Mouse (Mus musculus): ENCODE measurements at regions not wholly inside any gene's neighbourhood (a gene's known extent, or its start where the extent isn't known, plus 50 kb on each side); places are given as distances from the start of the nearest gene placed in this dataset.

DNA sequence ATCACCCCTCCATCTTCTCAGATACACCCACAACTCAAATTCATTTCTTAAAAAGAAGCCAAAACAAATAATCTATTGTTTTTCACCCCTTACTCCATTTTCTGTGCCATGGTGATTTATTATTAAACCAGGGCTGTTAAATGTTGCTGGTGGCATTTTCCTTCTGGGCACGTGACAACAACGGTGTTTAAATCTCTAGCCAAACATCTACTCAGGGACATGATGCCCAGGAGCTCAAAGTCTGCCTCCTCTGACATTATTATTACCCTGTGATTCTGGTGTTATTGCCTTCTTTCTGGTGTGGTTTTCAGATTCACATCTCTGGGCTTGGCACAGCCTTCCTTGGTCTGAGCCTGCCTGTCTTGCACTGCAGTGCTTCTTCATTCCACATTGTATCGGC is 253.5 kb upstream of the Camk1g start:
- DNase-seq: no peak
- 90% methylated on average over 3 of the region's 3 CpGs for WGBS
- no peak for TF ChIP-seq POLR2A (IDR thresholded peaks at IDR 0.05; ENCODE audit: borderline replicate concordance, insufficient read depth, low read length)
- TF ChIP-seq CTCF (IDR thresholded peaks at IDR 0.05; ENCODE audit: borderline replicate concordance, insufficient read depth, low read depth, low read length): no peak

DNA sequence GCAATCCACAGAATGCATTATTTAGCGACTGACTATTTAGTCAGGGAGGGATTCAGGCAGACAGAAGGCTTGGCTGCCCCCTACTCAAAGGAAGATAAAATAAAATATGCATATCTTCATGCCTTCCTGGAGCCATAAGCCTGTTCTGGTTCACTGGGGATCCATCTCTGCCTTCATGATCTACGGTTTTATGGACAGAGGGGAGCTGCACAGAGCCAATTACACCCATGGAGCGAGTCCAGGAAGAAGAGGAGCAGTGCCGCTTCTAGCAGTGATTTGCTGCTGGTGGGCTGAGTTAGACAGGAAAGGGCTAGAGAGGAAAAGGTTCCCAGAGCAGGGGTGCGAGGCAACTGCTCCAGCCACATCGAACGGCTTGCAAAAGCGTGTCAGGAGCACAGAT is 248.2 kb upstream of the Camk1g start:
- WGBS: 56% methylated on average over 8 of the region's 8 CpGs
- H3K27ac ChIP-seq (ENCODE audit: insufficient read depth, low read length): no peak overlapping the region
- no peak overlapping the region for H3K4me3 ChIP-seq (replicated peaks; ENCODE audit: insufficient read depth, low read depth, low read length)
- H3K27me3 ChIP-seq (ENCODE audit: control insufficient read depth, insufficient read depth, low read length): no peaks in the 10 kb centered on the region
- no peaks in the 10 kb centered on the region for H3K4me1 ChIP-seq (ENCODE audit: control insufficient read depth, insufficient read depth, low read length)
- TF ChIP-seq POLR2A (IDR thresholded peaks at IDR 0.05; ENCODE audit: borderline replicate concordance, insufficient read depth, low read length) (no peak), CTCF (IDR thresholded peaks at IDR 0.05; ENCODE audit: borderline replicate concordance, insufficient read depth, low read depth, low read length) (no peak)
- no peak for DNase-seq

More for the DNA sequence above, 253.5 kb upstream of the Camk1g start:
- Histone ChIP-seq H3K27ac (ENCODE audit: insufficient read depth, low read length) (no peak overlapping the region), H3K4me3 (replicated peaks; ENCODE audit: insufficient read depth, low read depth, low read length) (no peak overlapping the region), H3K27me3 (ENCODE audit: control insufficient read depth, insufficient read depth, low read length) (no peaks in the 10 kb centered on the region), H3K4me1 (ENCODE audit: control insufficient read depth, insufficient read depth, low read length) (no peaks in the 10 kb centered on the region; the same call in 1 of the 2 replicates)

DNA sequence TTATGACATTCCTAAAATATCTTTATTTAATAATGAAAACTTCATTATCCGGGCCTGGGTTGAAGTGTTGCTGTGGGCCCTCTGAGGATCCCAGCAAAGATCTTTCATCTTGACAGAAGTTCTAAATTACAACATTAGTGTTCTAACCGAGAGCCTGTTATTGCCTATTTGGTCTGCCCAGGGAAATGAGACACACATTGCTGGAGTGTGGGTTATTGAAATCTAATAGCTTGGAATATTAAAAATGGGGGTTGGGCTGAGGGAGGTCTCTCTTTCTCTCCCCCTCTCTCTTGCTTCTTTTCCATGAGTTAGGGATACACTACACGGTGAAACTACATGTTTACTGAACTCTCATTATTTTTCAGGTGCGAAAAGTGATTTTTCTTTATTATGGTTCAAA is 240.4 kb upstream of the Camk1g start:
- 87% methylated on average over 4 of the region's 4 CpGs for WGBS
- DNase-seq: no peak
- TF ChIP-seq POLR2A (IDR thresholded peaks at IDR 0.05; ENCODE audit: borderline replicate concordance, insufficient read depth, low read length) (no peak), CTCF (IDR thresholded peaks at IDR 0.05; ENCODE audit: borderline replicate concordance, insufficient read depth, low read depth, low read length) (no peak)
- Histone ChIP-seq H3K27me3 (ENCODE audit: control insufficient read depth, insufficient read depth, low read length) (no peaks in the 10 kb centered on the region), H3K27ac (ENCODE audit: insufficient read depth, low read length) (no peak overlapping the region), H3K4me1 (ENCODE audit: control insufficient read depth, insufficient read depth, low read length) (no peaks in the 10 kb centered on the region), H3K4me3 (replicated peaks; ENCODE audit: insufficient read depth, low read depth, low read length) (no peak overlapping the region)

DNA sequence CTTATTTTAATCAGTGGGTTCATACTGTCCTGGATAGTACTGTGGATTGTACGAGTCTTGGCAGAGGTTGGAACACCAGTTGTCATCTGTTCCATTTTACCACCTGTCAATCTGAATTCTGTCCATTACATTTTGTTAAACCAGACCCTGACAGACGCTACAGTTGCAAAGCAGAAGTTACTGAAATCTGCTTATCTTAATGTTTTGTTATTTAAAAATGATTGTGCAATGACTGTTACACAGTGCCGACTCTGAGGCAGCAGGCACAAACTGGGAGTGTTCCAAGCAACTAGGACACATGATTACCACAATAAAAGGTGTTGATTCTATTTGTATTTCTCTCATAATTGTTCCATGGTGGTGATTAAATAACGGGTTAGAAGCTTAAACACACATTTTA is 229.8 kb upstream of the Camk1g start:
- Histone ChIP-seq H3K27me3 (ENCODE audit: control insufficient read depth, insufficient read depth, low read length) (no peaks in the 10 kb centered on the region), H3K4me3 (replicated peaks; ENCODE audit: insufficient read depth, low read depth, low read length) (no peak overlapping the region), H3K4me1 (ENCODE audit: control insufficient read depth, insufficient read depth, low read length) (no peaks in the 10 kb centered on the region), H3K27ac (ENCODE audit: insufficient read depth, low read length) (no peak overlapping the region)
- DNase-seq: no peak
- WGBS: 53% methylated on average over 4 of the region's 4 CpGs
- no peak for TF ChIP-seq CTCF (IDR thresholded peaks at IDR 0.05; ENCODE audit: borderline replicate concordance, insufficient read depth, low read depth, low read length)
- TF ChIP-seq POLR2A (IDR thresholded peaks at IDR 0.05; ENCODE audit: borderline replicate concordance, insufficient read depth, low read length): no peak

DNA sequence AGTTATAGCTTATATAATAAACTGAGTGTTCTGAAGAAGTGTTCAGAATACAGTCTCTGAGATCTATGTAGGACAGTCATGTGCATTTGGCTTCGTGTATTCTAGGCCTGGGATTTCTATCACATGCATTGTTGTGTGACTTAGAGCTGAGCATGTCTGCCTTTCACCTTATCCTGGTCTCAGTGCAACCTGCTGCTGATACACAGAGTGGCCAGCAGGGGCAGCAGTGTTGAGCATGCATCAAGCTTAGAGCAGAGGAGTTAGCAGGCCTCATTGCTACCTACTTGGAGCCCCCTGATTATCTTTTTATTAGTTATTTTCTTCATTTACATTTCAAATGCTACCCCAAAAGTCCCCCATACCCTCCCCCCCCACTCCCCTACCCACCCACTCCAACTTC is 229.1 kb upstream of the Camk1g start:
- H3K4me1 ChIP-seq (ENCODE audit: control insufficient read depth, insufficient read depth, low read length): no peaks in the 10 kb centered on the region
- H3K4me3 ChIP-seq (replicated peaks; ENCODE audit: insufficient read depth, low read depth, low read length): no peak overlapping the region
- H3K27ac ChIP-seq (ENCODE audit: insufficient read depth, low read length): no peak overlapping the region
- no peaks in the 10 kb centered on the region for H3K27me3 ChIP-seq (ENCODE audit: control insufficient read depth, insufficient read depth, low read length)
- DNase-seq: no peak
- no peak for TF ChIP-seq POLR2A (IDR thresholded peaks at IDR 0.05; ENCODE audit: borderline replicate concordance, insufficient read depth, low read length)
- TF ChIP-seq CTCF (IDR thresholded peaks at IDR 0.05; ENCODE audit: borderline replicate concordance, insufficient read depth, low read depth, low read length): peak; percentile 16; the same call in 1 of the 2 replicates
- WGBS: 50% methylated on average over 1 of the region's 1 CpGs

DNA sequence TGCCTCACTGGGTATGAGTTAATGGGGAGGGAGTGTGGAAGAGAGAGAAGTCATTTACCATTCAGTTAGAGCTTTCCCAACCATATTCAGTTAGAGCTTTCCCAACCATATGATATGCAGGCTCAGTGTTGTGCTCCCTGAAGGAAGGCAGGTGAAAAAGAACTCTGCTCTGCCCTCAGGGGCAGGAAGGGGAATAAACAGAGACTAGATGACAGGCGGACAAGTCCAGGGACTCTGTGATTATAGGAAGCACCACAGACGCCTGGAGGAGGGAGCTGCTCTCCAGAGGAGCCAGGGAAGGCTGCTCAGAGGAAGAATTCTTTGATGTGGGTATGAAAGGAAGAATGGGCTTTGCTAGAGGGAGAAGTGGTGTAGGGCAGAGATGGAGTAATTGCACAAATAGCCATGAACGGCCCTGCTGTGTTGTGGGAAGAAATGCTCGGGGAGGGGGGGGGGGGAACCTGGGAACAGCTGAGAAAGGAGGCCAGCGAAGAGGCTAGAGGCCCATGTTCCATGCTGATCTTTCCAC is 220.3 kb upstream of the Camk1g start:
- WGBS: 53% methylated on average over 5 of the region's 5 CpGs
- H3K27ac ChIP-seq (ENCODE audit: insufficient read depth, low read length): no peak overlapping the region
- H3K4me1 ChIP-seq (ENCODE audit: control insufficient read depth, insufficient read depth, low read length): no peaks in the 10 kb centered on the region
- no peak for DNase-seq
- no peak overlapping the region for H3K4me3 ChIP-seq (replicated peaks; ENCODE audit: insufficient read depth, low read depth, low read length)
- no peaks in the 10 kb centered on the region; the same call in 1 of the 2 replicates for H3K27me3 ChIP-seq (ENCODE audit: control insufficient read depth, insufficient read depth, low read length)
- TF ChIP-seq POLR2A (IDR thresholded peaks at IDR 0.05; ENCODE audit: borderline replicate concordance, insufficient read depth, low read length) (no peak), CTCF (IDR thresholded peaks at IDR 0.05; ENCODE audit: borderline replicate concordance, insufficient read depth, low read depth, low read length) (no peak)

DNA sequence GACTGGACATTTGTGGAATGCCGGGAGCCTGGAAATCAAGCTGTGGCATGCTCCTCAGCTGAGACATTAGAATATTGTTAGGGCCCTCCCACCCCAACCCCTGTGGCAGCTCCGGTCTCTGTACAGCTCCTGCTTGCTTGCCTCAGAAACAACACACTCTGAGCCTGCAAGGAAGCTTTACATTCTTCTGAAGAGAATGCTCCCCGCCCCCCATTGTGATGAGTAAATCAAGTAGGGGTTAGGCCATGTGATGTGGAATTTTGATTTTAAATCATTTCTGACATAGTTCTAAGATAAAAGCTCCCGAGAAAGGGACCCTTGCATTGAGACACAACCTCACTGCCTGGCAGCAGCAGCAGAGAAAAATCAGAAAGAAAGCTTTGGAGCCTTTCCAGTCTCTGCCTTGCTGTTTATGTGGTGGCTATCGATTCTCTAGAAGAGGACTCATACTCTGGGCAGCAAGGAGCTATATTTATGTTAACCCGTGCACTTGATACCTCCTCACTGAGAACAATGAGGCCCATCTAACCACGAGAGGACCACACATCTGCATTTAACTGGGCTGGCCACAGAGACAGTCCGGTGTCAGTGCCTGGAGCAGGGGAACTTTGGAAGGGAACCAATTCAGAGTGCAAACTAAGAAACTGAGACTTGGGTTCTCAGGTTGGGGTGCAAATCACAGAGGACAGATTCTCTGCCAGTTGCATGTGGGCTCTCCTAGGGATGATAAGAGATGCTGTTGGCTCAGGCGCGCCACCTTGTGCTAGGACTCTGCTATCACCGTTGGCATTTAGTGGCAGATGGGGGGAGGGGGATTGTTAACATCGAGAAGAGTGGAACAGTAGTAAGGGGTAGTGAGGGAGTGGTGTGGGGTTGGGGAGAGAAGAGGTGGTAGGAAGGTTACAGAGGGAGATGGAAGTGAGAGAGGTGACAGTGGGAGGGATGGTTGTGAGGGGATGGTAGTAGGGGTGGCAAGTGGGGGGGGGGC is 218.7 kb upstream of the Camk1g start:
- H3K27ac ChIP-seq (ENCODE audit: insufficient read depth, low read length): no peak overlapping the region
- 37% methylated on average over 12 of the region's 12 CpGs for WGBS

More for the DNA sequence above, 218.7 kb upstream of the Camk1g start:
- Histone ChIP-seq H3K4me1 (ENCODE audit: control insufficient read depth, insufficient read depth, low read length) (no peaks in the 10 kb centered on the region), H3K4me3 (replicated peaks; ENCODE audit: insufficient read depth, low read depth, low read length) (no peak overlapping the region), H3K27me3 (ENCODE audit: control insufficient read depth, insufficient read depth, low read length) (no peaks in the 10 kb centered on the region; the same call in 1 of the 2 replicates)
- DNase-seq: peak; percentile 44 to 58
- TF ChIP-seq CTCF (IDR thresholded peaks at IDR 0.05; ENCODE audit: borderline replicate concordance, insufficient read depth, low read depth, low read length) (peak; percentile 73), POLR2A (IDR thresholded peaks at IDR 0.05; ENCODE audit: borderline replicate concordance, insufficient read depth, low read length) (no peak)
